Mouse (Mus musculus) liver, embryonic 11.5 days (tissue): ENCODE measurements around the gene Pik3ca. TPM values are rescaled to one million over a fixed set of nuclear protein-coding genes. Genes with fewer than 3 reads are reported as not detected.

ENCODE experiments used
- ATAC-seq: fragments of 200-750 bp; cut with Nextera tagmentation; replicated peaks from 2 replicates; pipeline ENCODE4 v1.8.0; 2017; ENCODE audit warnings: moderate number of reproducible peaks, mild to moderate bottlenecking, moderate TSS enrichment, moderate library complexity; ENCODE audit not compliant: low FRiP score
- DNase-seq: peaks from one replicate; pipeline ENCODE4 v3.0.0-alpha.2; 2017; ENCODE audit warnings: low spot score
- H3K27ac ChIP-seq: fragments of 300-500 bp; sonication (generic); 2 replicates; pipeline ENCODE4 v1.5.1; 2014; ENCODE audit warnings: mild to moderate bottlenecking, low read depth, low read length, control low read depth
- H3K27me3 ChIP-seq: fragments of 300-500 bp; sonication (generic); replicated peaks from 2 replicates; pipeline ENCODE4 v1.6.1; 2014; ENCODE audit warnings: low read length, mixed read lengths; ENCODE audit not compliant: control insufficient read depth, insufficient read depth
- H3K36me3 ChIP-seq: fragments of 300-500 bp; sonication (generic); 2 replicates; pipeline ENCODE4 v1.6.1; 2014; ENCODE audit warnings: mild to moderate bottlenecking, low read length, moderate library complexity, mixed read lengths; ENCODE audit not compliant: control insufficient read depth, insufficient read depth
- H3K4me1 ChIP-seq: fragments of 300-500 bp; sonication (generic); replicated peaks from 2 replicates; pipeline ENCODE4 v1.6.1; 2014; ENCODE audit warnings: low read length, mixed read lengths; ENCODE audit not compliant: control insufficient read depth, insufficient read depth
- H3K4me2 ChIP-seq: fragments of 300-500 bp; sonication (generic); 2 replicates; pipeline ENCODE4 v1.6.1; 2014; ENCODE audit warnings: mild to moderate bottlenecking, control low read depth, moderate library complexity
- H3K4me3 ChIP-seq: fragments of 300-500 bp; sonication (generic); 2 replicates; pipeline ENCODE4 v1.5.1; 2014; ENCODE audit warnings: low read depth, low read length, control low read depth
- H3K9ac ChIP-seq: fragments of 300-500 bp; sonication (generic); 2 replicates; pipeline ENCODE4 v1.6.1; 2014; ENCODE audit warnings: low read depth, low read length, control low read depth
- H3K9me3 ChIP-seq: fragments of 300-500 bp; sonication (generic); 2 replicates; pipeline ENCODE4 v1.6.1; 2016; ENCODE audit warnings: low read length, inconsistent platforms, mixed read lengths; ENCODE audit not compliant: control insufficient read depth
- WGBS: fragments of 180-500 bp; shearing (Covaris S2); extraction: QIAGEN DNeasy Blood & Tissue Kit; methylation state at CpG from one replicate; pipeline ENCODE4 v1.1.7; 2014; 5-methylcytosine and 5-hydroxymethylcytosine counted together
- polyA plus RNA-seq: library from polyadenylated mRNA; unstranded; fragments of >200 nt; fragmentation: Nextera tagmentation; extraction: Ambion mirVana; gene quantifications from 2 replicates; pipeline ENCODE4 v1.2.1, GENCODE M21; 2014

Pik3ca gene
- polyA plus RNA-seq = 8.0 and 9.1 TPM in 2 replicates

DNA sequence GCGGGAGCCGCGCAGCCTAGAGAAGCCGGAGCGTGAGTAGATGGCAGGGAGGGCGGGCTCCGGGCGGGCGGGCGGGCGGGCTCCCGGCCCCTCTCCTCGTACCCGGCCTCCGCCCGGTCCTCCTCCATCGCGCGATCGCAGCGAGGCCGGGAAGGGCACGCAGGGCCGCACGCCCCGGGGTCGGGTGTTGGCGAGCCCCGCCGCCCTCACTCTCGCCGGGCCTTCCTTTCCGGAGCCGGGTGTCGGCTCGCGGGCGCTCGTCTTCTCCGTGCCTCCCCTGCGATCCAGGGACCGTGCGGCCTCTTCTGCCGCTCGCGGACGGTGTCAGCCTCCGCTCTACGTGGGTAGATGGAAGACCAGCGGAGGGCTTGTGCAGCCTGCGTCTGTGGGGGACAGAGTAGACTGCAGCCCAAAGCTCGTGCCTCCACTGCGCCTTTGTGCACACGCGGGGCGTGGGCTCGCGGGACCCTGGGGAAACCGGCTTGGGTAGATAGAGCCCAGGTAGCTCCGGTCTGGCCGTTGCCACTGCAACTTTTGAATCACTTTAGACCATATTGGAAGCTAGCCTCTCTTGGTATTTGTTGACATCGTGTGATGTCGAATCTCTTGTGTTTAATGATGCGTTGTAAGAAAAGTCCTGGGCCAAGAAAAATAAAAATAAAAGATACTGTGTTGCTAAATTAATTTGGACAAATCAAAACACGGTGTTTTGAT is at the start of gene Pik3ca:
Gene Pik3ca, plus strand, starts transcription at position 211 of the 714 bp plus-strand sequence.
- Histone ChIP-seq H3K36me3 (no peaks in the 10 kb centered on the region), H3K4me2 (peak within 1 kb of the TSS; percentile 77), H3K27me3 (no peaks in the 10 kb centered on the region), H3K27ac (peak within 1 kb of the TSS; percentile 93), H3K9me3 (no peaks in the 10 kb centered on the region), H3K4me1 (peaks cover 23% of the 10 kb centered on the region), H3K9ac (peak within 1 kb of the TSS; percentile 85), H3K4me3 (peak within 1 kb of the TSS; percentile 89)
- under 1% methylated on average over 48 of the region's 65 CpGs for WGBS
- DNase-seq (peak; percentile 73), ATAC-seq (peak; percentile 59)

DNA sequence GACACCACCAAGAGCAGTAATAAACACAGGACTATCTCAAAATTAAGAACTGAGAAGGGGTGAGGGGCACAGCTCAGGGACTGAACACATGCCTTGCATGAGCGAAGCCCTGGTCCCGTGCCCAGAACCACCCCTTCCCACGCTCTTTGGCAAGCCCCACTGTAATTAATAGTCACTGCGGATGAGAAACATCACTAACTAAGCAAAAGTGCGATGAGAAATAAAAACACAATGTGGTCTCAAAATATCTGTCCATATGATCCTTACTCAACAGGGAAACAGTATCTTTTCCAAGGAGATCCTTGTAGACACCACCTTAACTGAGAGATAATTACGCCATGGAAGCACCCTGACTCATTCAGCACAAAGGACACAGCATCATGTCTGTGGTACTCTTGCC is 49.6 kb upstream of the Pik3ca start:
- ATAC-seq = no peak
- no peak overlapping the region for H3K27ac ChIP-seq
- no peak for DNase-seq
- H3K4me1 ChIP-seq = no peaks in the 10 kb centered on the region
- H3K36me3 ChIP-seq = no peaks in the 10 kb centered on the region
- H3K4me2 ChIP-seq = no peak overlapping the region
- no peak overlapping the region for H3K4me3 ChIP-seq
- H3K9ac ChIP-seq = no peak overlapping the region
- no peaks in the 10 kb centered on the region for H3K9me3 ChIP-seq
- H3K27me3 ChIP-seq = no peaks in the 10 kb centered on the region
- WGBS = 89% methylated on average over 6 of the region's 6 CpGs

DNA sequence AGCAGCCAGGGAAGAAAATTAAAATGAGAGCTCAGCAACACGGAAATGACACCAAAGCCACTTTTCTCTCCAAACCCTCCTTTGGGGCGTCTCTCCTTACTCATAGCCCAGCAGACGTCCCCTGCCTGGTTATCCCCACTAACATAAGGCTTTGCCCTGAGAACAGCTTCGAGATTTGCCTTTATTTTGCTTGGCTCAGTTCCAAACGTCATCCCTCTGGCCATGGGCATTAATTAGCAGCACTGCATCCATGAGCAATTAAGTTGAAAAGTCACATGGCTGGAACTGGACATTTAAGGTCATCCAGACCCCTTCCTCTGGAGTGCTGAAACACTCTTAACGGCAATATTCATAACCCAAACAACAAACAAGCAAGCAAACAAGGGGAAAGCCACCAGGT is 36.2 kb upstream of the Pik3ca start:
- Histone ChIP-seq H3K4me2 (no peak overlapping the region), H3K4me3 (no peak overlapping the region), H3K4me1 (peaks cover 4% of the 10 kb centered on the region; the same call in 1 of the 2 replicates), H3K36me3 (no peaks in the 10 kb centered on the region), H3K27ac (no peak overlapping the region), H3K9ac (no peak overlapping the region), H3K9me3 (no peaks in the 10 kb centered on the region), H3K27me3 (no peaks in the 10 kb centered on the region)
- DNase-seq = no peak
- 62% methylated on average over 6 of the region's 6 CpGs for WGBS
- no peak for ATAC-seq

DNA sequence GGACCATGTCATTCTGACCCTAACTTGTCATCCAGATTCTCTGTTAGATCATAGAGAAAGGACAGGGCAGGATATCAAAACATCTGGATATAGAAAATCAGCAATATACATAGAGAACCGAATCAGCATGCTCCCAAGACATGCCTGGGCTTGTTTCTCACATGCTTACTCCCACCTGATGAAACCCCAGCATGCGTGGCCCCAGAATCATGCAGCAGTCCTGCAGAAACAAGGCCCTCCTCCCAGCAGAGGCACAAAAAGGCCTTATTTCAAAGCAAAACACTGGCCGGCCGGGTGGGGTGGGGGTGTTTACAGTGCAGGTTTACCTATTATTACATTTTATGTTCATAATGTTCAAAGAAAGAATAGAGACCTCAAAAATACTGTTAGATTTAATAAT is 33.3 kb upstream of the Pik3ca start:
- H3K36me3 ChIP-seq = no peaks in the 10 kb centered on the region
- H3K9ac ChIP-seq = no peak overlapping the region
- no peaks in the 10 kb centered on the region for H3K9me3 ChIP-seq
- H3K4me3 ChIP-seq = no peak overlapping the region
- peaks cover 6% of the 10 kb centered on the region for H3K27me3 ChIP-seq
- H3K27ac ChIP-seq = no peak overlapping the region
- peaks cover 4% of the 10 kb centered on the region; the same call in 1 of the 2 replicates for H3K4me1 ChIP-seq
- WGBS = 72% methylated on average over 4 of the region's 4 CpGs
- no peak overlapping the region; the same call in 1 of the 2 replicates for H3K4me2 ChIP-seq
- ATAC-seq = no peak
- DNase-seq = no peak

DNA sequence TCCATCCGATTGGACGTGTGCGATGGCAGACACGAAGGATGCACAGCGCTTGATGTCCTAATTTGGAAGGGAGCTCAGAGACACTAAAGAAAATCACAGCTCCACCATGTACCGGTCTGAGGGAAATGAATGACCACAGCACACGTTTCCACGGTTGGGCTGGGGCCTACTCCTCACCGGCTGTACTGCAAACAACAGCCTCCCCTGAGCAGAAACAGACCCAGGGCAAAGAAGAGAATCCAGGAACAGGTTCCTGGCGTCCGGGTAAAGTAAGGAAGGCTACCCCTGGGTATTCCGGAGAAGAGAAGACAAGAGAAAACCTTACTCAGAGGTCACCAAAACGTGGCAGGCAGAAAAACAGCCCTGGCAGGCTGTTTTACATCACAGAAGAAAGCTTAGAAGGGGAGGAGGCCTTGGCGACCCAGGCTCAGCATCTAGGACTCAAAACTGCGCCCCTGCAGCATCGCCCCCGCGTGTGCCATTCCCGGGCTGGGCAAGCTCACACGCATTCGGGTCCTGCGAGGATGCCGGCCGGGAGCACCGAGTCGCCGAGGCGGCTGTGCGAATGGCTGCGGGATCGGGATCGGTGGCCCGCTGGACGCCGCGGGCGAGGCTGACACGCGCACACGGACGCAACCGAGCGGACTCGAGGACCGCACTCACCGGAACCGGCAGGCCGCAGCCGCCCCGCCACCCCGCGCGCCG is 32.5 kb upstream of the Pik3ca start:
- no peak overlapping the region; the same call in 1 of the 2 replicates for H3K27ac ChIP-seq
- no peaks in the 10 kb centered on the region for H3K9me3 ChIP-seq
- DNase-seq (peak; percentile 60), ATAC-seq (peak; percentile 32; the same call in 1 of the 2 replicates)
- WGBS = 4% methylated on average over 54 of the region's 54 CpGs
- peak overlapping the region; percentile 94 for H3K4me2 ChIP-seq
- H3K27me3 ChIP-seq = peaks cover 6% of the 10 kb centered on the region
- peak overlapping the region; percentile 90 for H3K4me3 ChIP-seq
- peaks cover 4% of the 10 kb centered on the region; the same call in 1 of the 2 replicates for H3K4me1 ChIP-seq
- H3K9ac ChIP-seq = peak overlapping the region; percentile 74
- no peaks in the 10 kb centered on the region for H3K36me3 ChIP-seq

DNA sequence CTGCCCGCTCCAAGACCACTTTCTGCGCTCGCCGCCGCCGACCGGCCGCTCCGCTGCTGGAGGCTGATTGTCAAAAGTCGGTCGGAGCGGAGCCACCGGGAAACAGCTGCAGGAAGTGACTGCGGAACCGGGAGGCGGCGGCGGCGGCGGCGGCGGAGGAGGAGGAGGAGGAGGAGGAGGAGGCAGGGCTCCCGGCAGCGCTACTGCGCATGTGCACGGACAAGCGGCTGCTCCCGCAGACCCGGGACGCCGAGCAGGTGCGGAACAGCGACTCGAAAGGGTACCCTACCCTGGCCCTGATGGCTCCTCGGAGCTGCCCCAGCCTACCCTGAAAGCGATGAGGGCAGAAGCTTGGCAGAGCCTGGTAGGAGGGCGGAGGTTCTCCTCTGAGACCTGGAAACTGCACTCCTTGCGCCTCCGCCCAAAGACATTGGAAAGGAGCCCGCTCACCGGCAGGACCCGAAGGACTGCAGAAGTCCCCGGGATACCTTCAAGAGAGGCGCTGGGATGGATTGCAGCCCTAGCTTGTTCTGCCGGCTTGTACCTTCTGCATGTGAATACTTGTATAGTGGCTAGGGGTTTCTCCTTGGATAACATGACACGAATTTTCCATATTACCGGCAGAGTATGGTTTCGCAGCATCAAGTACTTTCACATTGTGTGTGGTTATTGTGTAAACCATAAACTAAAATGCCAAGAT is 31.8 kb upstream of the Pik3ca start, which contains the start of gene Zmat3:
Gene Zmat3, minus strand, starts transcription at position 469 of the 700 bp plus-strand sequence.
- Histone ChIP-seq H3K4me2 (peak within 1 kb of the TSS; percentile 94), H3K9me3 (no peaks in the 10 kb centered on the region), H3K9ac (peak within 1 kb of the TSS; percentile 74), H3K27me3 (peaks cover 6% of the 10 kb centered on the region), H3K4me3 (peak within 1 kb of the TSS; percentile 90), H3K36me3 (no peaks in the 10 kb centered on the region), H3K27ac (no peak within 1 kb of the TSS; the same call in 1 of the 2 replicates), H3K4me1 (peaks cover 4% of the 10 kb centered on the region; the same call in 1 of the 2 replicates)
- peak; percentile 77 for ATAC-seq
- peak; percentile 82 for DNase-seq
- WGBS = 3% methylated on average over 38 of the region's 48 CpGs

DNA sequence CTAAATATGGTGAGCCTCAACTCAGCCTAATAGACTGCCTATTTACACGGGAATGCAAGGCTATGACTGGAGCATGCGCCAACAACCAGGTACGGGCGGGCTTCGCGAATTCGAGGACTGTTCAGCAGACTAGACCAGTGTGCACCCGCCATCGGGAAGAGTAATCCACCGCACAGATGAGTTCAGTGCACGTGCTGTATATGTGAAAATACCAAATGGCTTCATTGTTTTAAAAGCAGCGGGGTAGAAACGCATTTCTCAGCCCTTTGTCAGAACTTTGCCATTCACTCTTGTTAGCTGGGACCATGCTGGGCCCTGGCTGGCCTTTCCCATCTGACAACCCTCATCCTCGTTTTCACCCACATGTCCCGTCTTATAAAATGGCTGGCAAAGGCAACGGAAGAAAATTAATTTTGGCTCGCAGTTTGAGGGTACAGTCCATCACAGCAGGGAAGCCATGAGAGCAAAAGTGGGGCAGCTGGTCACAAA is 31.2 kb upstream of the Pik3ca start:
- H3K36me3 ChIP-seq = no peaks in the 10 kb centered on the region
- H3K4me1 ChIP-seq = peaks cover 4% of the 10 kb centered on the region; the same call in 1 of the 2 replicates
- H3K27me3 ChIP-seq = peaks cover 6% of the 10 kb centered on the region
- DNase-seq (no peak), ATAC-seq (peak; percentile 19; the same call in 1 of the 2 replicates)
- H3K9me3 ChIP-seq = no peaks in the 10 kb centered on the region
- 0 out of 2 replicates have a peak overlapping the region, but pooled peaks have one; percentile 74 for H3K9ac ChIP-seq
- WGBS = 59% methylated on average over 17 of the region's 17 CpGs
- peak overlapping the region; percentile 90 for H3K4me3 ChIP-seq
- H3K27ac ChIP-seq = no peak overlapping the region
- H3K4me2 ChIP-seq = peak overlapping the region; percentile 94

DNA sequence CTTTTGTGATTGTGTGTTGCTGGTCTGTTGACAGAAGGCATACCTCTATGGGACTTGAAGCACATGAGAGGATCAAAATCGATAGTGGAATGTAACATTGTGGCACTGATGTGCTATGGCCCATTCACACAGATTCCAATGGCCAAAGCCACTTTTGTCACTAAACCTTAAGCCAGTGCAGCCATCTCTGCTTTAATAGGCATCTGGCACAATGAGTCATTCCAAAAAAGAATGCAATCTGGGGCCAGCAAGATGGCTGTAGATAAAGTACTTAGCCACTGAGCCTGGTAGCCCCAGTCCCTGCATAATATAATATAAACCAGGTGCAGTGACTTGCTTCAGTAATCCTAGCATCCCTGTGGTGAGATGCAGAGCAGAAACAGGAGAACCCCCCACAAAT is 30.0 kb upstream of the Pik3ca start:
- Histone ChIP-seq H3K9me3 (no peaks in the 10 kb centered on the region), H3K4me3 (no peak overlapping the region), H3K4me1 (peaks cover 4% of the 10 kb centered on the region; the same call in 1 of the 2 replicates), H3K27ac (no peak overlapping the region), H3K36me3 (no peaks in the 10 kb centered on the region), H3K27me3 (peaks cover 6% of the 10 kb centered on the region), H3K4me2 (no peak overlapping the region), H3K9ac (no peak overlapping the region)
- DNase-seq (no peak), ATAC-seq (no peak)
- 88% methylated on average over 1 of the region's 1 CpGs for WGBS
